Mouse (Mus musculus): ENCODE data around the gene Fcgrt.

The Fcgrt gene

GRCm38 (mm10) chr7:45062239-45062835, 41.3 kb downstream of the Fcgrt start, which contains the start of the genes Nosip and Prrg2:
Gene Nosip, plus strand, starts transcription at chr7:45062429.
Gene Prrg2, minus strand, starts transcription at chr7:45062677.
- no peak for TF ChIP-seq GATA4 (IDR thresholded peaks at IDR 0.05; ENCODE audit: insufficient replicate concordance, low read length)

DNA sequence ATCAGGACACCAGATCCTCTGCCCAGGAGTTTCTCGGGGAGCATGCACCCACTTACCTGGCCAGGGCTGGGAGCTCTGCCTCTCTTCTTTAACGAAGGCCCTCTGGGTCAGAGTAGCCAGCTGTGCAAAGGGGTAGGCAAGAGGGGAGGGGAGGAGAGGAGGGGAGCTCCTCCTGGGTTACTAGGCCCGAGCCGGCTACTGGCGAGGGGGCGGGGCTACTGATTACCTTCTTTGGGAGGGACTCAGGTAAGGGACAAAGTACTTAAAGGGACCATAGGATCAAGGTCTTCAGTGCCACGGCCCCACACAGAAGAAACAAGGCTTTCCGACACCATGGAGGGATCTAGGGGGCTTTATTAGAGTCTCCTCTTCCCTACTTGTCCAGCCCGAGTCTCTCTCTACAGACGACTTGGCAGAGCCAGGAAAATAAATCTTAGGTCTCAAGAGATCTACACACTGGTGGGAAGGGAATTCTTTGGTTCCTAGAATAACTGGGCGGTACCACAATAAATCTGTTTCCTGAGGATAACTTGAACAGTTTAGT, 42.0 kb downstream of the Fcgrt start:
- no peak for TF ChIP-seq GATA4 (IDR thresholded peaks at IDR 0.05; ENCODE audit: insufficient replicate concordance, low read length)

DNA sequence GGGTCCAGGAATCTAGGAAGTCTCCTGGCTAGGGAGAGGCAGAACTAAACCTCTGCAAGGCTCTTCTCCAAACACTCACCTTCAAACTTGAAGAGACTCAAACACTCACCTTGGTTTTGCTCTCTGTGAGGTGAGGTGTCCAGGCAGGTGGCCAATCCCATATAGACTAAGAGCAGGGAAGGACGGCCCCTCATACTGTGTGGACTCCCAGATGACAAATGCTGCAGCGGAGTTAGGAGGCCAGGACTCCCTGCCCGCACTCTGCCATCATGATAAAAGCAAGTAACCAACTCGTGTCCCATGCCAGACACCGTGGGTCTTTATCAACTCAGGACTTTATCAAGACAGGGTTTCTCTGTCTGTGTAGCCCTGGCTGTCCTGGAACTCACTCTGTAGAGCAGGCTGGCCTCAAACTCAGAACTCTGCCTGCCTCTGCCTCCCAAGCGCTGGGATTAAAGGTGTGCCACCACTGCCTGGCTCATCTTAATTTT, 43.0 kb downstream of the Fcgrt start:
- no peak for TF ChIP-seq GATA4 (IDR thresholded peaks at IDR 0.05; ENCODE audit: insufficient replicate concordance, low read length)

DNA sequence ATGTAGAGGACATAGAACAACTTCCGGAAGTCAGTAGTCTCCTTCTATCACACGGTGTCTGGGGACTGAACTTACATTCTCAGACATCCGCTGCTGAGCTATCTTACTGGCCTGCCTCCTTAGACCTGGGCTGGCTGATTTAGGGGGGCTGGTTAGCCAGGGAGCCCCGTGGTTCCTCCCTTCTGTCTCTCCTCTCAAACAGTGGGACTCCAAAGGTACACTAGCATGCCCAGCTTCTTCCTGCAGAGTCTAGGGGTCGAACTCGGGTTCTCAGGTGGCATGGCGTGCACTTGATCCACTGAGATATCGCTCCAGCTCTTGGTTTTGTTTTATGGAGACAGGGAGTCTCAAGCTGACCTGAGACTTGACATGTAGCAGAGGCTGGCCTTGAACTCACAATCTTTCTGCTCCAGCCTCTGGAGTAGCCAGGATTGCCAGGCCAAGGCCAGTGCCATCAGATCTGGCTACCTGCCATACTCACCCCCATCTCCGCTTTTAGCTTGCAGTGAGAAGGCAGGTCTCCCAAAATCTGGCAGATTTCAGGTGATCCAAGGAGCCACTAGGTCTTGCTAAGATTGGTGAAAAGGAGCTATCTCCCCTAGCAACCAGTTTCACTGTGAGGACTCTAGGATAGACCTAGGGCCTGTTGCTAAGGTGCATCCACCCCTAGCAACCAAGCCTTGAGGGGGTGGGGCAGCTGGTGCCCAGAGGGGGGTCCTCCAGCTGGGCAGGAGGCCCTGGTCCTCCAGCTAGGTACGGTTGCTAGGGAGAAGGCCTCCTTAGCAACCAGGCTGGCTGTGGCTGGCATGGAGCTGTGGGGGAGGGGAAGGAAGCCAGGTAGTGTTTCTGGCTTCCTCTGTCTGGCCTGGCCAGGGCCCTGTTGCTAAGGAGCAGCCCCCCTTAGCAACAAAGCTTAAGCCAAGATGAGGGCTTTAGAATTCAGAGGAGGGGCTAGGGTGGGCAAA, 44.8 kb downstream of the Fcgrt start:
- no peak for TF ChIP-seq GATA4 (IDR thresholded peaks at IDR 0.05; ENCODE audit: insufficient replicate concordance, low read length)

DNA sequence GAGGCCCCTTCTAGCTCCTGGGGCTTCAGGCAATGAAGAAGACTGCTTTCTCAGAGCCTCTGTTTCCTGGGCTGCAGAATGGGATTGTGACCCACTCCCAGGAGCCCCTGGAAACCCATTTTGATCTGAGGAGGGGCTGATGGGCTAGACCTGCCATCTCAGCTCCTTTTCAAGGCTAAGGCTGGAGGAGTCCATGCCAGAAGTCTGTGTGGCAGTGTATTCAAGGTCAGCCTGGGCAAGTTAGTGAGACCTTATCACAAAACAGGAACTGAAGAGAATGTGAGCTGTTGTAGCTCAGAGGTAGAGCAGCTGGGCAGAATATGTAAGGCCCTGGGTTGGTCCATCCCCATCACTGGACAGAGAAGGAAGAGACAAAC, 46.7 kb downstream of the Fcgrt start:
- TF ChIP-seq GATA4 (IDR thresholded peaks at IDR 0.05; ENCODE audit: insufficient replicate concordance, low read length): no peak

DNA sequence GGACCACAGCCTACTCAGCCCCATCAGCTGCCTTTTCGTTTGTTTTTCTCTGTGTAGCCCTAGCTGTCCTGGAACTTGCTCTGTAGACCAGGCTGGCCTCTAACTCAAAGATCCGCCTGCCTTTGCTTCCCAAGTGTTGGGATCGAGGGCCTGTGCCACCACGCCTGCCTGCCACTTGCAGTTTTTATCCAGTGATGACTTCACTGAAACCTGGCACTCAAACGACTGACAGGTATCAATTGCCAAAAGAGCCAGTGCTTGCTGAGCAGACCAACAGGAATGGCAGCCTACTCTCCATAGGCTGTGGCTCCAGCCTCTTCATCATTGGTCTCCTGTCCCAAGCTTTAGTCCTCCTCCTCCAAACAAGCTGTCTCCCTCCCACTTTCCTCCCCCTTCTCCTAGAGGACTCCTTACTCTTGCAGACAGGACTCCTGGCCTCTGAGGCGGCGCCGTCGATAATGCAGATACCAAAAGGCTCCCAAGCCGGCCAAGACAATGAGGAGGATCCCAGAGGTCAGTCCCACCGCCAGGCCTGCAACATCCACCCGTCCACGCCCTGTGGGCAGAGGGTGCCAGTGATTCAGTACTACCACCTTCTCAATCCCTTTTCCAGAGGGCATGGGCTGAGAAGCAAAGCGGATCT, 47.2 kb downstream of the Fcgrt start:
- TF ChIP-seq GATA4 (IDR thresholded peaks at IDR 0.05; ENCODE audit: insufficient replicate concordance, low read length): no peak

DNA sequence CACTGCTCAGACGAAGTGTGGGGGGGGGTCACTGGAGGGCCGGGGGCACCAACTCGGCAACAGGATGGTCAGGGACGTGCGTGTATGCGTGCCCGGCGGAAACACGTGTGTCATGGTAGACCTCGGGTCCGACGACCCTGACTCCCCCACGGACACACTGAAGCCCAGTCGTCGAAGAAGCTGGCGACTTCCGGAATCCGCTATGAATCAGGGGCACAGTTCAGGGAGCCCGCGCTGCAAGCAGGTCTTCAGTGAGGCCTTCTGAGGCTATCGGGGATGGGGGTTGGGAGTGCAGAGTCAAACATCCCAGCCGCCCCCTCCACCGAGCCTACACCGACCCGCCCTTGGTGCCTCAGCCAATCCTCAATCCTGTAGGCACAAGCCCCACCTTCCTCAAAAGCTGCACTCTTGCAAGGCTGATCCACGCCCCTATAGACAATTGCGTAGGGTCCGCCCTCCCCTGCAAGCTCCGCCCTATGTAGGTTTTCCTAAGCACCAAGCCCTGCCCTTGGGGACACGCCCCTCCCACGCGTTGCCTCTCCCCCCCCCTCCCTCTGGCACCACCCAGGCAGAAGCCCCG, 49.6 kb downstream of the Fcgrt start:
- TF ChIP-seq GATA4 (IDR thresholded peaks at IDR 0.05; ENCODE audit: insufficient replicate concordance, low read length): peak; percentile 21; the same call in 1 of the 2 replicates

DNA sequence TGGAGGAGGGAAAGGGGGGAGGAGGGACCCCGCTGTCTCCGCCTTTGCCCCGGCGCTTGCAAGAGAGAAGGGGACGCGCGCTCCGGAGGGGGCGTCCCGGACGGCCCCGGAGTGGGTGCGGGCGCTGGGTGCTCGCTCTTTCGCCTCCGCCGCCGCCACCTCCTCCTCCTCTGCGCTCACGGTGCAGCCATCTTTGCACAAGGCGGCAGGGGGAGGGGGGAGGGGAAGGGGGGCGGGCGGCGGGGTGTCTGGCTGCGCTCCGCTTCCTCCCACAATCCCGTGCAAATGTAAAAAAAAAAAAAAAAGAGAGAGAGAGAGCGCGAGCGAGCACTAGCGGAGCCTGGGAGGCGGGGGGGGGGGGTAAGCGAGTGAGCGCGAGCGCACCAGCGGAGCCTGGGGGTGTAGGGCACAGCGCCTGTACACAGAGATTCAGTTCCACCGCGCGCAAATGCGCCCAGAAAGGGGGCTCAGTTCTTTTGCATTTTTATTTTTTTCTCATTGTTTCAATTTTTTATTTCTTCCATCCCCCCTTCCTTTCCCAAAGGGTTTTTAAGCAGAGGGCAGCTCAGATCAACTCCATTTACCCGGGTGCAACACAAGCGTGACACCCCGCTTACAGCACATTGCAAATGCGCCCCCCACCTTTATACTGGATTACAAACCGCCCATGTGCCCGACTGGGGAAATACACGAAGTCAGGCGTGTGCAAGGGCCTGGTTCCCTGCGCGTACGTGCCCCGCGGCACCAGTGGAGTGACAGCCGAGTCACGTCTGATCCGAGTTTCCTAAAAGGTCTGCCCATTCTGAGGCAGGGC, 50.3 kb downstream of the Fcgrt start:
- TF ChIP-seq GATA4 (IDR thresholded peaks at IDR 0.05; ENCODE audit: insufficient replicate concordance, low read length): no peak

DNA sequence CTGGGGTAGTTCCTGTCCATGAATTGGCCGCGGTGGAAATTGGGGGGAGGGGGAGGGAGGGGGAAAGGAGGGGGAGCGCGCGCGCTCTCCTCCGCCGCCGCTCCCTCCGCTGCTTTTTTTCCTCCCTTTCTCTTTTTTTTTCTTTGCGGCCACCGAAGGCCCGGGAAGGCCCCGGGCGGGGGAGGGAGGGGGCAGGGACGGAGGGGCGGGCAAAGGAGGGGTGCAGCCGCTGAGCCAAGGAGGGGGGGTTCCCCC, 50.9 kb downstream of the Fcgrt start, which contains the start of gene Prr12:
Gene Prr12 (minus strand): TSS at position 20 of the 255 bp plus-strand sequence.
- no peak for TF ChIP-seq GATA4 (IDR thresholded peaks at IDR 0.05; ENCODE audit: insufficient replicate concordance, low read length)

DNA sequence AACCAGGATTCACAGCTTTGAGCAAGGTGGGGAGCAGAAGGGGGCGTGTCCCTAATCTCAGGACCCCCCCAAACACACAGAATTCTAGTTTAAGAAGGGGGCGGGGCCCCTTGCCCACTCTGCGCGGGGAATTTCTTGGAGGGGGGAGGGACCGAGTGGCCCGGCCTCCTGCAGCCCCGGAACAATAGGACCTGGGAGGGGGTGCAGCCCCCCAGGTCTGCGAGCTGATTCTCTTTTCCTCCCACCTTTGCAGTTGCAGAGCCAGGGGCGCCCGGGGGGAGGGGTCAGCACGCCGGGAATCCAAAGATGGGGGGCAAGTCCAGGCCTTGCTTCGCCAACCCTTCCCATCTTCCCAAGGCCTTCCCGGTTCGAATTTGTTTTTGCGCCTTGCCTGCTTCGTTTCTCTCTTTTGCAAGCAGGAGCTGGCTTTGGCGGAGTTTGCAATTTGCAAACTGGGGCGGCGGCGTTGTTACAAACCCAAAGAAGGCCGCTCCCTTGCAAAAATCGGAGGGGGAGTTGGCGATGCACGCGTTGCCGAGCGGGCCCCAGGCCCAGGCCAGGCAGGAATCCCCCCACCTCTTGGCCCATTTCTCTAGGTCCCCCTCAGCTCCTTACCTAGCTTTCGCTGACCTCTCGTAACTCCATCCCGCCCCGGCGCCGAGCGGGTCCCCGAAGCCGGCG, 51.3 kb downstream of the Fcgrt start:
- no peak for TF ChIP-seq GATA4 (IDR thresholded peaks at IDR 0.05; ENCODE audit: insufficient replicate concordance, low read length)

GRCm38 (mm10) chr7:45051601-45051974, 52.1 kb downstream of the Fcgrt start:
- TF ChIP-seq GATA4 (IDR thresholded peaks at IDR 0.05; ENCODE audit: insufficient replicate concordance, low read length): no peak

DNA sequence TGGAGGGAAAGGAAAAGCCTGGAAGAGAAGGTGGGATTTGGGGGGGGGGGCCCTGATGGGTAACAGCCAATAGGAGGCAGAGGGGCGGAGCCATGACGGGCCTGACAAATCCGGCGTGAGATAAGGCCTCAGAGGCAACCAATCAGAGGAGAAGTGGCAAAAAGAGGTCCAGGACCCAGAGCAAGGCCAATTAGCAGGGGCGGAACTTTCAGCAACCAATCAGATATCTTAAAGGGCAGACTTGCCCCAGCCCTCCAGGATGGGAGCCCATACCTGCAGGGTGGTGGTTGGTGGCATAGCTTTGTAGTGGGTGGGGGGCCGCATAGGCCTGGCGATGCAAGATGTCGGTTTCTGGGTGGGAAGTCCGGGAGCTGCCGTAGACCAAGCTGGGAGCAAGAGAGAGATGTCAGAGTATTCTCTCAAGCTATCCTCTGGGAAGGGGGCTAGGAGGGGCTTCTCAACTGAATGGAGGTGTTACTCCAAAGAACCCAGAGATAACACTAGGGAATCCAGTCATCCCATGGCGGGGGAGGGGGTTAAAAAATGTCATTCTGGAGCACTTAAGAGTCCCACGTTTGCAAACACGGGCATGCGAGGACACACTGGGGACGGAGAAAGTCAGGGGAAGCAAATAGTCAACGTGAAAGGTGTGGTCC, 52.6 kb downstream of the Fcgrt start:
- no peak for TF ChIP-seq GATA4 (IDR thresholded peaks at IDR 0.05; ENCODE audit: insufficient replicate concordance, low read length)

GRCm38 (mm10) chr7:45048923-45049657, 54.6 kb downstream of the Fcgrt start:
- no peak for TF ChIP-seq GATA4 (IDR thresholded peaks at IDR 0.05; ENCODE audit: insufficient replicate concordance, low read length)

Measured in liver, adult (tissue).